21 mouse cellular contexts compared by ENCODE assay signal in the genomic region with DNA sequence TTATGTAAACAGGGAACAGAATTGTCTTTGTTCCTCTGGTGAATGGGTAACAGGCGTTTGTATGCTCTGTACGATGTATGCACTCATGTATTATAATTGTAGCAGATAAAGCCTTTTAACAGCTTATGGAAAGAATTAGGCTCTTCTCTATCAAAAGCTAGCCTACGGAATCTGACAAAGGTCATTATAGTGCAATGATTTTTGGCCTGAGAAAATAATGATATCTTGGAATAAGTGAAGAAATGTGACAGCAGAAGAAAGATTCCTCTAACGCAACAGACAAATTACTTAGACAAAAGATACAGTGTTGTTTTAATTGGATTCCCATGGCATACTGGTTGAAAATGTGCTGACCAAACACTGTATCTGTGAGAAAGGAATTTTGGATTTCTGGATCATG.
"Had no signal": no experiment of that assay in that cellular context is flagged by ENCODE, and none has a peak within 500 bp of the region (broad histone marks: within the 10 kb centered on the region; RNA-seq: fewer than 3 reads in every experiment).

No protein-coding gene starts in this region.

- H3K9ac ChIP-seq: kidney, embryonic 15.5 days; limb, embryonic 13.5 days; liver, embryonic 12.5 days; liver, embryonic 15.5 days; lung, embryonic 15.5 days; midbrain, embryonic 15.5 days; neural tube, embryonic 12.5 days; neural tube, embryonic 15.5 days had no signal

- H3K27ac ChIP-seq: kidney, embryonic 15.5 days; limb, embryonic 10.5 days; limb, embryonic 13.5 days; liver, embryonic 12.5 days; liver, embryonic 15.5 days; lung, embryonic 15.5 days; midbrain, embryonic 10.5 days; midbrain, embryonic 15.5 days; neural tube, embryonic 12.5 days; neural tube, embryonic 15.5 days had no signal

- ATAC-seq: liver, embryonic 12.5 days had no signal

- H3K27me3 ChIP-seq: kidney, embryonic 15.5 days; liver, embryonic 12.5 days; liver, embryonic 15.5 days; lung, embryonic 15.5 days; megakaryocyte, embryonic 14.5 days; midbrain, embryonic 15.5 days; neural tube, embryonic 12.5 days; neural tube, embryonic 15.5 days had no signal

- DNase-seq: kidney, adult 8-10 months; kidney, postnatal 10 days; kidney, postnatal 36 days; layer of hippocampus, adult 9-11 months; liver; lung, adult 18-20 months; lung, postnatal 10 days; lung, postnatal 36 days; thymus, adult 18-20 months; thymus, postnatal 36 days had no signal

- H3K4me3 ChIP-seq: kidney, embryonic 15.5 days; limb, embryonic 10.5 days; limb, embryonic 13.5 days; liver, embryonic 12.5 days; liver, embryonic 15.5 days; lung, embryonic 15.5 days; megakaryocyte, embryonic 14.5 days; midbrain, embryonic 10.5 days; midbrain, embryonic 15.5 days; neural tube, embryonic 12.5 days; neural tube, embryonic 15.5 days had no signal

- H3K4me1 ChIP-seq: kidney, embryonic 15.5 days; lung, embryonic 15.5 days; megakaryocyte, embryonic 14.5 days; midbrain, embryonic 15.5 days; neural tube, embryonic 12.5 days; neural tube, embryonic 15.5 days had no signal

- H3K4me2 ChIP-seq: kidney, embryonic 15.5 days; limb, embryonic 13.5 days; liver, embryonic 12.5 days; liver, embryonic 15.5 days; lung, embryonic 15.5 days; midbrain, embryonic 15.5 days; neural tube, embryonic 12.5 days; neural tube, embryonic 15.5 days had no signal

- H3K9me3 ChIP-seq: kidney, embryonic 15.5 days; limb, embryonic 10.5 days; limb, embryonic 13.5 days; liver, embryonic 12.5 days; liver, embryonic 15.5 days; lung, embryonic 15.5 days; megakaryocyte, embryonic 14.5 days; midbrain, embryonic 10.5 days; midbrain, embryonic 15.5 days; neural tube, embryonic 12.5 days; neural tube, embryonic 15.5 days had no signal

- H3K36me3 ChIP-seq: kidney, embryonic 15.5 days; limb, embryonic 10.5 days; limb, embryonic 13.5 days; liver, embryonic 12.5 days; liver, embryonic 15.5 days; lung, embryonic 15.5 days; midbrain, embryonic 10.5 days; midbrain, embryonic 15.5 days; neural tube, embryonic 12.5 days; neural tube, embryonic 15.5 days had no signal
